Mouse (Mus musculus) heart, postnatal 0 days (tissue): ENCODE measurements around the gene Hlcs. TPM values are rescaled to one million over a fixed set of nuclear protein-coding genes. Genes with fewer than 3 reads are reported as not detected.
A peak's percentile ranks its signal among the peaks of the same experiment; 100 is the strongest.

Source experiments
- ATAC-seq: fragments of 200-750 bp; cut with Nextera tagmentation; 2 replicates; pipeline ENCODE4 v1.8.0; 2017; ENCODE audit warnings: low read depth, moderate number of reproducible peaks, moderate library complexity; ENCODE audit not compliant: insufficient read depth
- DNase-seq: peaks from one replicate; pipeline ENCODE4 v3.0.0-alpha.2; 2016; ENCODE audit warnings: low spot score
- H3K27ac ChIP-seq: fragments of 300-500 bp; sonication (generic); 2 replicates; pipeline ENCODE4 v1.5.1; 2014; ENCODE audit warnings: low read depth, mild to moderate bottlenecking
- H3K27me3 ChIP-seq: fragments of 300-500 bp; sonication (generic); 2 replicates; pipeline ENCODE4 v1.6.1; 2014; ENCODE audit warnings: low read length, mixed read lengths; ENCODE audit not compliant: control insufficient read depth, insufficient read depth
- H3K36me3 ChIP-seq: fragments of 300-500 bp; sonication (generic); replicated peaks from 2 replicates; pipeline ENCODE4 v1.6.1; 2014; ENCODE audit warnings: low read length, mixed read lengths; ENCODE audit not compliant: control insufficient read depth, insufficient read depth
- H3K4me1 ChIP-seq: fragments of 300-500 bp; sonication (generic); 2 replicates; pipeline ENCODE4 v1.6.1; 2014; ENCODE audit warnings: antibody characterized with exemption; ENCODE audit not compliant: control insufficient read depth, insufficient read depth
- H3K4me2 ChIP-seq: fragments of 300-500 bp; sonication (generic); 2 replicates; pipeline ENCODE4 v1.6.1; 2014; ENCODE audit warnings: low read depth, mild to moderate bottlenecking, low read length, moderate library complexity
- H3K4me3 ChIP-seq: fragments of 300-500 bp; sonication (generic); 2 replicates; pipeline ENCODE4 v1.5.1; 2014; ENCODE audit warnings: low read depth, low read length
- H3K9ac ChIP-seq: fragments of 300-500 bp; sonication (generic); replicated peaks from 2 replicates; pipeline ENCODE4 v1.6.1; 2014; ENCODE audit warnings: low read depth, low read length, mixed read lengths
- H3K9me3 ChIP-seq: fragments of 300-500 bp; sonication (generic); replicated peaks from 2 replicates; pipeline ENCODE4 v1.6.1; 2016; ENCODE audit warnings: low read length; ENCODE audit not compliant: control insufficient read depth
- CTCF ChIP-seq: IDR thresholded peaks from 2 replicates; pipeline ENCODE4 v1.5.1; 2016; ENCODE audit warnings: antibody characterized with exemption, control low read depth, low read depth
- EP300 ChIP-seq: IDR thresholded peaks from 2 replicates; pipeline ENCODE4 v1.6.1; 2016; ENCODE audit warnings: antibody characterized with exemption, low read depth
- WGBS: fragments of 180-500 bp; shearing (Covaris S2); extraction: QIAGEN DNeasy Blood & Tissue Kit; methylation state at CpG from one replicate; pipeline ENCODE4 v1.1.7; 2014; 5-methylcytosine and 5-hydroxymethylcytosine counted together
- polyA plus RNA-seq: library from polyadenylated mRNA; unstranded; fragments of >200 nt; fragmentation: Nextera tagmentation; extraction: Ambion mirVana; gene quantifications from 2 replicates; pipeline ENCODE4 v1.2.1, GENCODE M21; 2015
- total RNA-seq: library from RNA; depleted of rRNA; stranded (reverse); fragments of >200 nt; gene quantifications from 2 replicates; pipeline ENCODE4 v1.2.3, GENCODE M21; 2014; ENCODE audit warnings: low replicate concordance

The Hlcs gene
- total and polyA plus RNA-seq, 2 experiments from 2014 or later: 4.6 to 5.6 TPM

GRCm38 (mm10) chr16:94258366-94259310 is 54.7 kb downstream of the Hlcs start:
- Histone ChIP-seq H3K4me3 (no peak overlapping the region), H3K27me3 (no peaks in the 10 kb centered on the region), H3K36me3 (no peaks in the 10 kb centered on the region), H3K4me1 (no peaks in the 10 kb centered on the region), H3K27ac (no peak overlapping the region), H3K9me3 (no peaks in the 10 kb centered on the region), H3K4me2 (no peak overlapping the region), H3K9ac (no peak overlapping the region)
- 64% methylated on average over 14 of the region's 14 CpGs for WGBS
- peak; percentile 87 for DNase-seq
- TF ChIP-seq EP300 (no peak), CTCF (peak; percentile 94)
- peak; percentile 75 for ATAC-seq

GRCm38 (mm10) chr16:94255592-94255991 is 57.8 kb downstream of the Hlcs start:
- H3K27me3 ChIP-seq: no peaks in the 10 kb centered on the region
- no peaks in the 10 kb centered on the region for H3K4me1 ChIP-seq

GRCm38 (mm10) chr16:94255035-94255434 is 58.3 kb downstream of the Hlcs start:
- no peaks in the 10 kb centered on the region for H3K4me1 ChIP-seq
- 95% methylated on average over 6 of the region's 6 CpGs for WGBS
- no peak for TF ChIP-seq EP300
- no peak for TF ChIP-seq CTCF

More at GRCm38 (mm10) chr16:94255592-94255991, 57.8 kb downstream of the Hlcs start:
- Histone ChIP-seq H3K36me3 (no peaks in the 10 kb centered on the region), H3K4me3 (no peak overlapping the region), H3K9me3 (no peaks in the 10 kb centered on the region), H3K27ac (no peak overlapping the region), H3K9ac (no peak overlapping the region), H3K4me2 (no peak overlapping the region)
- ATAC-seq: no peak
- TF ChIP-seq EP300 (no peak), CTCF (no peak)
- WGBS: 86% methylated on average over 4 of the region's 4 CpGs
- no peak for DNase-seq

GRCm38 (mm10) chr16:94254415-94254891 is 58.9 kb downstream of the Hlcs start:
- no peak overlapping the region for H3K4me2 ChIP-seq
- H3K36me3 ChIP-seq: no peaks in the 10 kb centered on the region
- ATAC-seq (no peak), DNase-seq (no peak)
- H3K4me3 ChIP-seq: no peak overlapping the region
- no peak overlapping the region for H3K9ac ChIP-seq
- H3K4me1 ChIP-seq: no peaks in the 10 kb centered on the region
- H3K27me3 ChIP-seq: no peaks in the 10 kb centered on the region
- peak overlapping the region; percentile 63; the same call in 1 of the 2 replicates for H3K27ac ChIP-seq
- no peaks in the 10 kb centered on the region for H3K9me3 ChIP-seq
- WGBS: 79% methylated on average over 12 of the region's 12 CpGs
- no peak for TF ChIP-seq EP300
- TF ChIP-seq CTCF: no peak

More at GRCm38 (mm10) chr16:94255035-94255434, 58.3 kb downstream of the Hlcs start:
- H3K9ac ChIP-seq: no peak overlapping the region
- peak overlapping the region; percentile 26; the same call in 1 of the 2 replicates for H3K27ac ChIP-seq
- H3K36me3 ChIP-seq: no peaks in the 10 kb centered on the region
- no peak overlapping the region for H3K4me2 ChIP-seq
- H3K4me3 ChIP-seq: no peak overlapping the region
- no peaks in the 10 kb centered on the region for H3K9me3 ChIP-seq
- no peak for DNase-seq
- no peak for ATAC-seq
- H3K27me3 ChIP-seq: no peaks in the 10 kb centered on the region

GRCm38 (mm10) chr16:94253671-94254414 is 59.5 kb downstream of the Hlcs start:
- ATAC-seq: no peak
- Histone ChIP-seq H3K4me2 (no peak overlapping the region), H3K9me3 (no peaks in the 10 kb centered on the region), H3K36me3 (no peaks in the 10 kb centered on the region), H3K27ac (peak overlapping the region; percentile 63; the same call in 1 of the 2 replicates), H3K9ac (no peak overlapping the region), H3K4me1 (no peaks in the 10 kb centered on the region), H3K4me3 (no peak overlapping the region), H3K27me3 (no peaks in the 10 kb centered on the region)
- no peak for DNase-seq
- 76% methylated on average over 24 of the region's 24 CpGs for WGBS
- no peak for TF ChIP-seq EP300
